Mouse (Mus musculus): ENCODE results near the gene Aldh3a2.
A peak's percentile ranks its signal among the peaks of the same experiment; 100 is the strongest.

GRCm38 (mm10) chr11:61305377-61305776 is 38.1 kb upstream of the Aldh3a2 start:
- peak; percentile 47 for TF ChIP-seq CTCF (conservative IDR thresholded peaks at IDR 0.05; ENCODE audit: low read length)
- no peak for TF ChIP-seq NANOG (IDR thresholded peaks at IDR 0.05; ENCODE audit: borderline replicate concordance, low read length)

Measured in E14TG2a.4 (cell line).